Mouse (Mus musculus): ENCODE measurements around the gene Slc7a7. TPM values are rescaled to one million over a fixed set of nuclear protein-coding genes. Genes with fewer than 3 reads are reported as not detected.

The Slc7a7 gene
- polyA plus RNA-seq, 1 experiment from 2014 or later = 4.3 TPM

- no peak for ATAC-seq (ENCODE audit: low FRiP score)
- no peak overlapping the region for H3K4me3 ChIP-seq (ENCODE audit: low read depth, low read length)
- H3K9me3 ChIP-seq (ENCODE audit: control insufficient read depth, low read length) = no peaks in the 10 kb centered on the region
- WGBS = 71% methylated on average over 3 of the region's 3 CpGs
- no peak overlapping the region for H3K4me2 ChIP-seq (replicated peaks; ENCODE audit: low read depth, low read length)
- H3K4me1 ChIP-seq (replicated peaks; ENCODE audit: control insufficient read depth, insufficient read depth, low read length) = no peaks in the 10 kb centered on the region
- no peaks in the 10 kb centered on the region for H3K36me3 ChIP-seq (ENCODE audit: control insufficient read depth, insufficient read depth, low read length)
- no peak overlapping the region for H3K27ac ChIP-seq (ENCODE audit: low read depth, low read length)
- no peak for DNase-seq (ENCODE audit: low spot score)
- no peaks in the 10 kb centered on the region for H3K27me3 ChIP-seq (ENCODE audit: control insufficient read depth, insufficient read depth, low read length)
- H3K9ac ChIP-seq (ENCODE audit: low read depth, low read length) = no peak overlapping the region
Observed at GRCm38 (mm10) chr14:54445476-54445875, 27.9 kb upstream of the Slc7a7 start.

GRCm38 (mm10) chr14:54443712-54444618 lies 26.4 kb upstream of the Slc7a7 start:
- DNase-seq (ENCODE audit: low spot score) (no peak), ATAC-seq (ENCODE audit: low FRiP score) (no peak)
- Histone ChIP-seq H3K9ac (ENCODE audit: low read depth, low read length) (no peak overlapping the region), H3K9me3 (ENCODE audit: control insufficient read depth, low read length) (no peaks in the 10 kb centered on the region), H3K4me2 (replicated peaks; ENCODE audit: low read depth, low read length) (no peak overlapping the region), H3K27me3 (ENCODE audit: control insufficient read depth, insufficient read depth, low read length) (no peaks in the 10 kb centered on the region), H3K36me3 (ENCODE audit: control insufficient read depth, insufficient read depth, low read length) (no peaks in the 10 kb centered on the region), H3K27ac (ENCODE audit: low read depth, low read length) (no peak overlapping the region), H3K4me3 (ENCODE audit: low read depth, low read length) (no peak overlapping the region), H3K4me1 (replicated peaks; ENCODE audit: control insufficient read depth, insufficient read depth, low read length) (no peaks in the 10 kb centered on the region)
- 69% methylated on average over 15 of the region's 15 CpGs for WGBS

GRCm38 (mm10) chr14:54443196-54443595 lies 25.6 kb upstream of the Slc7a7 start:
- no peaks in the 10 kb centered on the region for H3K36me3 ChIP-seq (ENCODE audit: control insufficient read depth, insufficient read depth, low read length)
- no peaks in the 10 kb centered on the region for H3K27me3 ChIP-seq (ENCODE audit: control insufficient read depth, insufficient read depth, low read length)
- WGBS = 18% methylated on average over 3 of the region's 3 CpGs
- H3K4me2 ChIP-seq (replicated peaks; ENCODE audit: low read depth, low read length) = no peak overlapping the region
- no peak overlapping the region for H3K9ac ChIP-seq (ENCODE audit: low read depth, low read length)
- ATAC-seq (ENCODE audit: low FRiP score) = no peak
- H3K4me3 ChIP-seq (ENCODE audit: low read depth, low read length) = no peak overlapping the region
- H3K4me1 ChIP-seq (replicated peaks; ENCODE audit: control insufficient read depth, insufficient read depth, low read length) = no peaks in the 10 kb centered on the region
- no peak overlapping the region for H3K27ac ChIP-seq (ENCODE audit: low read depth, low read length)
- H3K9me3 ChIP-seq (ENCODE audit: control insufficient read depth, low read length) = no peaks in the 10 kb centered on the region
- DNase-seq (ENCODE audit: low spot score) = peak; percentile 21

- WGBS = 99% methylated on average over 3 of the region's 3 CpGs
- ATAC-seq (ENCODE audit: low FRiP score) = no peak
Observed at GRCm38 (mm10) chr14:54442548-54442947, 25.0 kb upstream of the Slc7a7 start.

GRCm38 (mm10) chr14:54441365-54441764 lies 23.8 kb upstream of the Slc7a7 start:
- no peak overlapping the region for H3K4me3 ChIP-seq (ENCODE audit: low read depth, low read length)

More at GRCm38 (mm10) chr14:54442548-54442947, 25.0 kb upstream of the Slc7a7 start:
- Histone ChIP-seq H3K27me3 (ENCODE audit: control insufficient read depth, insufficient read depth, low read length) (no peaks in the 10 kb centered on the region), H3K36me3 (ENCODE audit: control insufficient read depth, insufficient read depth, low read length) (no peaks in the 10 kb centered on the region), H3K27ac (ENCODE audit: low read depth, low read length) (no peak overlapping the region), H3K9me3 (ENCODE audit: control insufficient read depth, low read length) (no peaks in the 10 kb centered on the region), H3K9ac (ENCODE audit: low read depth, low read length) (no peak overlapping the region), H3K4me2 (replicated peaks; ENCODE audit: low read depth, low read length) (no peak overlapping the region), H3K4me3 (ENCODE audit: low read depth, low read length) (no peak overlapping the region), H3K4me1 (replicated peaks; ENCODE audit: control insufficient read depth, insufficient read depth, low read length) (no peaks in the 10 kb centered on the region)
- no peak for DNase-seq (ENCODE audit: low spot score)

GRCm38 (mm10) chr14:54440538-54440937 lies 23.0 kb upstream of the Slc7a7 start:
- Histone ChIP-seq H3K27me3 (ENCODE audit: control insufficient read depth, insufficient read depth, low read length) (no peaks in the 10 kb centered on the region), H3K4me2 (replicated peaks; ENCODE audit: low read depth, low read length) (no peak overlapping the region), H3K4me3 (ENCODE audit: low read depth, low read length) (no peak overlapping the region), H3K9me3 (ENCODE audit: control insufficient read depth, low read length) (no peaks in the 10 kb centered on the region), H3K36me3 (ENCODE audit: control insufficient read depth, insufficient read depth, low read length) (no peaks in the 10 kb centered on the region; the same call in 1 of the 2 replicates), H3K27ac (ENCODE audit: low read depth, low read length) (no peak overlapping the region), H3K4me1 (replicated peaks; ENCODE audit: control insufficient read depth, insufficient read depth, low read length) (no peaks in the 10 kb centered on the region), H3K9ac (ENCODE audit: low read depth, low read length) (no peak overlapping the region)
- DNase-seq (ENCODE audit: low spot score) = no peak
- no peak for ATAC-seq (ENCODE audit: low FRiP score)
- 89% methylated on average over 12 of the region's 14 CpGs for WGBS

More at GRCm38 (mm10) chr14:54441365-54441764, 23.8 kb upstream of the Slc7a7 start:
- no peak for DNase-seq (ENCODE audit: low spot score)
- Histone ChIP-seq H3K27me3 (ENCODE audit: control insufficient read depth, insufficient read depth, low read length) (no peaks in the 10 kb centered on the region), H3K36me3 (ENCODE audit: control insufficient read depth, insufficient read depth, low read length) (no peaks in the 10 kb centered on the region), H3K4me2 (replicated peaks; ENCODE audit: low read depth, low read length) (no peak overlapping the region), H3K9ac (ENCODE audit: low read depth, low read length) (no peak overlapping the region), H3K27ac (ENCODE audit: low read depth, low read length) (no peak overlapping the region), H3K4me1 (replicated peaks; ENCODE audit: control insufficient read depth, insufficient read depth, low read length) (no peaks in the 10 kb centered on the region), H3K9me3 (ENCODE audit: control insufficient read depth, low read length) (no peaks in the 10 kb centered on the region)
- no peak for ATAC-seq (ENCODE audit: low FRiP score)
- WGBS = 78% methylated on average over 4 of the region's 4 CpGs

- Histone ChIP-seq H3K9ac (ENCODE audit: low read depth, low read length) (no peak overlapping the region), H3K4me2 (replicated peaks; ENCODE audit: low read depth, low read length) (no peak overlapping the region), H3K9me3 (ENCODE audit: control insufficient read depth, low read length) (no peaks in the 10 kb centered on the region), H3K27me3 (ENCODE audit: control insufficient read depth, insufficient read depth, low read length) (no peaks in the 10 kb centered on the region), H3K4me1 (replicated peaks; ENCODE audit: control insufficient read depth, insufficient read depth, low read length) (no peaks in the 10 kb centered on the region), H3K36me3 (ENCODE audit: control insufficient read depth, insufficient read depth, low read length) (no peaks in the 10 kb centered on the region; the same call in 1 of the 2 replicates), H3K27ac (ENCODE audit: low read depth, low read length) (no peak overlapping the region), H3K4me3 (ENCODE audit: low read depth, low read length) (no peak overlapping the region)
- no peak for DNase-seq (ENCODE audit: low spot score)
- WGBS = 75% methylated on average over 7 of the region's 7 CpGs
- ATAC-seq (ENCODE audit: low FRiP score) = no peak
Observed at GRCm38 (mm10) chr14:54439610-54440009, 22.0 kb upstream of the Slc7a7 start.

- DNase-seq (ENCODE audit: low spot score) (no peak), ATAC-seq (ENCODE audit: low FRiP score) (no peak)
- H3K9me3 ChIP-seq (ENCODE audit: control insufficient read depth, low read length) = no peaks in the 10 kb centered on the region
- H3K4me3 ChIP-seq (ENCODE audit: low read depth, low read length) = no peak overlapping the region
- no peaks in the 10 kb centered on the region; the same call in 1 of the 2 replicates for H3K36me3 ChIP-seq (ENCODE audit: control insufficient read depth, insufficient read depth, low read length)
- no peaks in the 10 kb centered on the region for H3K27me3 ChIP-seq (ENCODE audit: control insufficient read depth, insufficient read depth, low read length)
- H3K9ac ChIP-seq (ENCODE audit: low read depth, low read length) = no peak overlapping the region
- no peak overlapping the region for H3K4me2 ChIP-seq (replicated peaks; ENCODE audit: low read depth, low read length)
- H3K27ac ChIP-seq (ENCODE audit: low read depth, low read length) = no peak overlapping the region
- WGBS = 84% methylated on average over 12 of the region's 12 CpGs
- H3K4me1 ChIP-seq (replicated peaks; ENCODE audit: control insufficient read depth, insufficient read depth, low read length) = no peaks in the 10 kb centered on the region
Observed at GRCm38 (mm10) chr14:54439155-54439554, 21.6 kb upstream of the Slc7a7 start.

Data from hindbrain, embryonic 11.5 days (tissue).